Mouse (Mus musculus): ENCODE results near the gene Mfsd7a. TPM values are rescaled to one million over a fixed set of nuclear protein-coding genes. Genes with fewer than 3 reads are reported as not detected.

The Mfsd7a gene
- total RNA-seq, 4 experiments from 2014 or later = 1.4 to 3.6 (median 1.8) TPM

DNA sequence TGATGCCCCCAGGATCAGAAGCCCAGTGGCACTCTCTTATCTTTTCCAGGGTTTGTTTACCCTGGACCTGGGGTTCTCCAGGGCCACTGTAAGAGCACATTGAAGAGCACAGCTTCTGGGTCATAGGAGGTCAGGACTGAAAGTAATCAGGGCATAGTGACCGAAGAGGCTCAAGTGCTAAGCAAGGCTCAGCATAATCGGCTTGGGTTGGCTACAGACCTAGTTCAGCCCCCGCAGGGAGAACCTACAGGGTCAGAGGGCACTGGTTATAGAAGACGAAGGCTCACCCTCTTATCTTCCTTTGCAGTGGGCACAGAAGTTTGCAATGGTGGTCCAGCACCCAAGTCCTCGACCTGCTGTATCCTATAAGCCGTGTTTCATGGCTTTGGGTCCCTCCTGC lies 17.5 kb downstream of the Mfsd7a start:
- DNase-seq = no peak

DNA sequence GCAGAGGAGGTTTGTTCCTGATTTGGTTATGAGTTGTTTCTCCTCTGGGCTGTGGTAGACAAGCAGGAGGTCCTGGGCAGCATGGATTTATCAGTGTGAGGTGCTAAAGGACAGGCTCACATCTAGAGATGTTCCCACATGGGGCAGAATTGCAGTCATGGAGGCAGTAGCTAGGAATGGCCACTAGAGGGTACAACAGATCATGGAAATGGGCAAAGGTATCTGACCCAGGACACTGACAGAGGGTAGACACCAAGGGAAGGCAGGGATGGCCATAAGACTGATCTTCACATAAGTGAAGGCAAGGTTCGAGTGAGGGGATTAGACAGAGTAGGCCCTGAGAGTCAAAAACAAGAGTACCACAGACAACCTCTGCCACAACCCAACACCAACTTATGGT lies 21.5 kb downstream of the Mfsd7a start:
- DNase-seq = peak; percentile 37

DNA sequence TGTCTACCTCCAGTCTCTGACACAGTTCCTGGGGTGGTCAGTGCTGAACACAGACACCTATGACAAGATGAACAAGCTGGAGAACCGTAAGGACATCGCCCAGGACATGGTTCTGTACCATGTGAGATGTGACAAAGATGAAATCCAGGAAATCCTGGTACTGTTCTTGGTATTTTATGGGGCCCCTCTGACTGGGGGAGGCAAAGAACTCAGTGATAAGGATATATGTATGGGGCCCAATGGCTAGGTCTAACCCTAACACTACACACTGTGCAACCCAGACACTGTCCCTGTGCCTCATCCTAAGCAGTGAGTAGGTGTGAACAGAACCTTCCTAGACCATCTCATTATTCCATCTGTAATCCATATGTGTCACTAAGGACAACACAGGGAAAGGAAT lies 25.3 kb downstream of the Mfsd7a start:
- no peak for DNase-seq

- DNase-seq = no peak
These were observed 25.9 kb downstream of the Mfsd7a start for GRCm38 (mm10) chr5:108422741-108423140.

GRCm38 (mm10) chr5:108414711-108415110 lies 34.0 kb downstream of the Mfsd7a start:
- no peak for DNase-seq

- DNase-seq = no peak
These were observed 41.7 kb downstream of the Mfsd7a start for GRCm38 (mm10) chr5:108406977-108407376.

DNA sequence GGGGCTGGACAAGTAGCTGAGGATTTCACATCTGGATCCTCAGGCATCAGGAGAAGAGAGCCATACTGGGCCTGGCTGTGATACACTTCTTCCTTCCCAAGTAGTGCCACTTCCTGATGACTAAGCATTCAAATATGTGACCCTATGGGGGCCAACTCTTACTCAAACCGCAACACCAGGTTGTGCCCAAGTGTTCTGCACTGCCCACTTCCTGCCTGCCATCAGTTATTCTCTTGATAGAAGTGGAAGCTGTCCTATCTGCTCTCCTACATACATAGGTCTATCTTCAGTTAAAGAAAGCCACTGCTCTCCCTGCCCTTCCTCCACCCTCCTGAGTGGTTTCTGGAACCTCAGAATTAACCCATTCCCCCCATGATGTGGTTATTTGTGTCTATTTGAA lies 43.2 kb downstream of the Mfsd7a start:
- DNase-seq = no peak

DNA sequence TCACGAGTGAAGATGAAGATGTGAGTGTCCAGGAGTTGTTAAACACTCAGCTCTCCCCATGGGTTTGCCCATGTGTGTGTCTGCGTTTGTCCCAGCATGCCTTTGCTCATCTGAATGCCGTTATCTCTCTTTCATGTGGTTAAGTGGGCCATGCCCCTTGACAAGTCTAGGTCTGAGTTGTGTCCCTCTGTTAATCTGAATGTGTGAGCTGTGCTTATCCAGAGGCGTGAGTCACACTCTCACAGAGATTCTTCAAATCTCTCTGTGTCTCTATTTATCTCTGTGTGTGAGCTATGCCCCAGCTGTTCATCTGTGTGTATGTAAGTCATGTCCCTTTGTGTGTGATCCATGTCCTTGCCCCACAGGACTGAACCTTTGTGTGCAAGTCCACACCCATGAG lies 45.2 kb downstream of the Mfsd7a start:
- no peak for DNase-seq

Other genes starting within 250 kb of the Mfsd7a start
- gene Dr1, start 180.0 kb downstream of the Mfsd7a start, total RNA-seq (2022) = 10 to 100 TPM; 30.6 to 33.8 (median 32.7) TPM
- gene Pigg, start 136.3 kb downstream of the Mfsd7a start, total RNA-seq (2022) = 10 to 100 TPM; 13.5 to 18.2 (median 15.5) TPM
- 1 to 10 TPM; 2.5 to 4.6 (median 3.9) TPM for gene Gm42517, start 81.0 kb downstream of the Mfsd7a start, total RNA-seq (2022)
- gene Pde6b, start 60.5 kb downstream of the Mfsd7a start, total RNA-seq (2022) = not detected
- gene Atp5k, start 14.4 kb downstream of the Mfsd7a start, total RNA-seq (2022) = 100 to 1,000 TPM in 3 of 4 experiments, 10 to 100 TPM in 1; 89.8 to 365 (median 163) TPM
- gene Pcgf3, start 12.3 kb upstream of the Mfsd7a start, total RNA-seq (2022) = 10 to 100 TPM; 35.9 to 45.2 (median 40.5) TPM
- 1 to 10 TPM; 2.0 to 4.7 (median 3.6) TPM for gene Cplx1, start 101.1 kb upstream of the Mfsd7a start, total RNA-seq (2022)
- 100 to 1,000 TPM in 2 of 4 experiments, 10 to 100 TPM in 2; 87.2 to 105 (median 95.9) TPM for gene Gak, start 180.9 kb upstream of the Mfsd7a start, total RNA-seq (2022)
- gene Tmem175, start 180.9 kb upstream of the Mfsd7a start, total RNA-seq (2022) = 10 to 100 TPM; 27.3 to 34.7 (median 31.8) TPM
- gene Idua, start 211.4 kb upstream of the Mfsd7a start, total RNA-seq (2022) = 10 to 100 TPM; 17.5 to 31.1 (median 22.6) TPM
- 10 to 100 TPM; 15.3 to 39.9 (median 31.0) TPM for gene Dgkq, start 220.8 kb upstream of the Mfsd7a start, total RNA-seq (2022)
- gene Slc26a1, start 226.7 kb upstream of the Mfsd7a start, total RNA-seq (2022) = under 1 TPM; 0.14 to 0.46 (median 0.19) TPM
- gene Fgfrl1, start 243.5 kb upstream of the Mfsd7a start, total RNA-seq (2022) = 10 to 100 TPM; 29.5 to 52.6 (median 34.7) TPM

Data from adrenal gland, adult 8-10 months (tissue).